Mouse (Mus musculus) MEL (cell line): ENCODE results near the gene Zfp189.

Source experiments
- CTCF ChIP-seq, 3 experiments: IDR thresholded peaks in 2 of 3; conservative IDR thresholded peaks in 1 of 3; 2 replicates each; pipeline ENCODE4 v1.5.1; 2011 to 2012; ENCODE audit warnings: low read length in 3 of 3, low read depth in 2 of 3, mild to moderate bottlenecking in 2 of 3, improper control_type of control experiment in 1 of 3, inconsistent platforms in 1 of 3, mixed read lengths in 1 of 3, moderate library complexity in 1 of 3; ENCODE audit not compliant: control insufficient read depth in 1 of 3, insufficient read depth in 1 of 3, poor library complexity in 1 of 3, severe bottlenecking in 1 of 3
- HCFC1 ChIP-seq: IDR thresholded peaks from 2 replicates; pipeline ENCODE4 v1.6.1; 2012; ENCODE audit warnings: low read depth, mild to moderate bottlenecking, inconsistent platforms, low read length, improper control_type of control experiment, moderate library complexity
- SIN3A ChIP-seq: IDR thresholded peaks from 2 replicates; pipeline ENCODE4 v1.6.1; 2012; ENCODE audit warnings: low read length, improper control_type of control experiment, inconsistent platforms

DNA sequence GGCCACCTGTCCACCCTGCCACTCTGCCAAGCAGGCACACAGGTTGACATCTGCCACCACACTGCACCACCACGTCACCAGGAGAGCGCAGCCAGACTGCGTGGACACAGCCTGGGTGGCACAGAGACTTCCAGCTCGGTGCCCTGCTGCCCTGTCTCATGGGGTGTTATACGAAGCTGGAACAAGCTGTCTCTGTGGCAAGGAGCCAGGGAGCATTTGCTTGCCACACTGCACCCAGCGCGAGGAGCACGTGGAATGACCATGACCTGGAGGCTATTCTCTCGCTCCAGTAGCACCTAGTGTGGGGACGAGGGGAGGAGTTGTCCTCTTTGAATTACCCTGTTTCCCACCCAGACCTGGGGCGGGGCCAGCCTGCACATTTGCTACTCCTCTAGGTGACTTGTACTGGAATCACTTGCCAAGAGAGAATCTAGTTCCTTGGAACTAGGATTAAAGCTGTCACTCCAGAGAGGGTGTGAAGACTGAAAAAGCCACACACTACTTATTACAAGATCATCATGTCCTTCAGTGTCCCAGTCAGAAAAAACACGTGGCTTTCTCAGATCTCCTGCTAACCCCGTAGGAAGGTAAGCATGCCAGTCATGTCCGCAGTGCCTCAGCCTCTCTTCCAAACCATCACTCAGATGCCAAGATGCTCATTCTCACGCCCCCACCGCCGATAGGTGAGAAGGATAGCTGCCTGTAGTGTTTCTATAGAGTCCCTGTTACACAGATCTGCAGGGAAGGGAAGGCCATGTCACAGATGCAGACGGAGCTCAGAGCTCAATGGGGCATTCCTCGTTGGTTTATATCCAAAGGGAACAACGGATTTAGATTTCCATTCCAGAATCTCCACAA is 39.2 kb downstream of the Zfp189 start:
- TF ChIP-seq SIN3A: no peak
- no peak for TF ChIP-seq CTCF (IDR thresholded peaks at IDR 0.05 in 2 of 3, conservative IDR thresholded peaks at IDR 0.05 in 1 of 3; ENCODE audit: control insufficient read depth in 1 of 3, insufficient read depth in 1 of 3, low read depth in 2 of 3, low read length in 3 of 3, poor library complexity in 1 of 3, severe bottlenecking in 1 of 3)
- TF ChIP-seq HCFC1: no peak
